Mouse (Mus musculus): Measurements from ENCODE around the gene Gm9821. TPM values are rescaled to one million over a fixed set of nuclear protein-coding genes. Genes with fewer than 3 reads are reported as not detected.

The Gm9821 gene
- polyA plus RNA-seq, 1 experiment from 2014 or later: 0.38 TPM

- Histone ChIP-seq H3K27me3 (0 out of 2 replicates have a peak, but pooled peaks cover 2% of the 10 kb centered on the region), H3K4me2 (replicated peaks) (no peak overlapping the region), H3K9me3 (no peaks in the 10 kb centered on the region), H3K4me3 (replicated peaks) (no peak overlapping the region), H3K27ac (no peak overlapping the region), H3K36me3 (peaks cover 65% of the 10 kb centered on the region), H3K9ac (replicated peaks) (no peak overlapping the region), H3K4me1 (replicated peaks) (peaks cover 29% of the 10 kb centered on the region)
- 94% methylated on average over 7 of the region's 7 CpGs for WGBS
- no peak for ATAC-seq
Observed at GRCm38 (mm10) chr2:91936154-91936553, 9.3 kb upstream of the Gm9821 start.

- no peaks in the 10 kb centered on the region for H3K9me3 ChIP-seq
- no peak for ATAC-seq
- peaks cover 5% of the 10 kb centered on the region for H3K4me1 ChIP-seq (replicated peaks)
- no peak overlapping the region for H3K27ac ChIP-seq
- H3K4me3 ChIP-seq (replicated peaks): no peak overlapping the region
- H3K9ac ChIP-seq (replicated peaks): no peak overlapping the region
- no peak overlapping the region for H3K4me2 ChIP-seq (replicated peaks)
- no peaks in the 10 kb centered on the region for H3K27me3 ChIP-seq
- WGBS: 85% methylated on average over 15 of the region's 15 CpGs
- H3K36me3 ChIP-seq: peaks cover 64% of the 10 kb centered on the region
Observed at GRCm38 (mm10) chr2:91939303-91939935, 6.1 kb upstream of the Gm9821 start.

- Histone ChIP-seq H3K27me3 (no peaks in the 10 kb centered on the region), H3K4me2 (replicated peaks) (no peak overlapping the region), H3K4me3 (replicated peaks) (no peak overlapping the region), H3K27ac (no peak overlapping the region), H3K9me3 (no peaks in the 10 kb centered on the region), H3K9ac (replicated peaks) (no peak overlapping the region), H3K36me3 (peaks cover 36% of the 10 kb centered on the region), H3K4me1 (replicated peaks) (peaks cover 20% of the 10 kb centered on the region)
- ATAC-seq: no peak
- WGBS: 77% methylated on average over 6 of the region's 6 CpGs
Observed at GRCm38 (mm10) chr2:91942356-91942755, 3.1 kb upstream of the Gm9821 start.

GRCm38 (mm10) chr2:91944170-91944950 is 1.1 kb upstream of the Gm9821 start:
- Histone ChIP-seq H3K9me3 (no peaks in the 10 kb centered on the region), H3K27me3 (no peaks in the 10 kb centered on the region), H3K36me3 (peaks cover 15% of the 10 kb centered on the region), H3K27ac (no peak overlapping the region), H3K9ac (replicated peaks) (0 out of 2 replicates have a peak overlapping the region, but pooled peaks have one; percentile 3), H3K4me1 (replicated peaks) (peaks cover 38% of the 10 kb centered on the region), H3K4me2 (replicated peaks) (no peak overlapping the region), H3K4me3 (replicated peaks) (no peak overlapping the region)
- peak; percentile 76 for ATAC-seq
- 51% methylated on average over 13 of the region's 13 CpGs for WGBS

- peaks cover 53% of the 10 kb centered on the region for H3K4me1 ChIP-seq (replicated peaks)
- no peak overlapping the region for H3K27ac ChIP-seq
- H3K4me3 ChIP-seq (replicated peaks): no peak overlapping the region
- no peak overlapping the region for H3K9ac ChIP-seq (replicated peaks)
- no peaks in the 10 kb centered on the region for H3K27me3 ChIP-seq
- no peaks in the 10 kb centered on the region for H3K36me3 ChIP-seq
- H3K4me2 ChIP-seq (replicated peaks): no peak overlapping the region
- no peak for ATAC-seq
- WGBS: 62% methylated on average over 6 of the region's 6 CpGs
- no peaks in the 10 kb centered on the region for H3K9me3 ChIP-seq
Observed at GRCm38 (mm10) chr2:91946836-91947235, 1.3 kb downstream of the Gm9821 start.

- H3K27me3 ChIP-seq: no peaks in the 10 kb centered on the region
- no peak overlapping the region for H3K4me2 ChIP-seq (replicated peaks)
- peak overlapping the region; percentile 57 for H3K27ac ChIP-seq
- 50% methylated on average over 11 of the region's 11 CpGs for WGBS
- 0 out of 2 replicates have a peak overlapping the region, but pooled peaks have one; percentile 12 for H3K9ac ChIP-seq (replicated peaks)
- H3K4me1 ChIP-seq (replicated peaks): peaks cover 53% of the 10 kb centered on the region
- 0 out of 2 replicates have a peak, but pooled peaks have one; percentile 5 for ATAC-seq
- no peaks in the 10 kb centered on the region for H3K36me3 ChIP-seq
- no peak overlapping the region for H3K4me3 ChIP-seq (replicated peaks)
- H3K9me3 ChIP-seq: no peaks in the 10 kb centered on the region
Observed at GRCm38 (mm10) chr2:91947397-91948150, 2.1 kb downstream of the Gm9821 start.

GRCm38 (mm10) chr2:91948151-91948509 is 2.6 kb downstream of the Gm9821 start:
- WGBS: 81% methylated on average over 6 of the region's 6 CpGs
- Histone ChIP-seq H3K27ac (peak overlapping the region; percentile 57), H3K9ac (replicated peaks) (no peak overlapping the region), H3K36me3 (no peaks in the 10 kb centered on the region), H3K27me3 (no peaks in the 10 kb centered on the region), H3K9me3 (no peaks in the 10 kb centered on the region), H3K4me2 (replicated peaks) (no peak overlapping the region), H3K4me3 (replicated peaks) (no peak overlapping the region), H3K4me1 (replicated peaks) (peaks cover 53% of the 10 kb centered on the region)
- no peak for ATAC-seq

- no peaks in the 10 kb centered on the region for H3K27me3 ChIP-seq
- WGBS: 74% methylated on average over 3 of the region's 3 CpGs
Observed at GRCm38 (mm10) chr2:91948792-91949241, 3.3 kb downstream of the Gm9821 start.

GRCm38 (mm10) chr2:91949411-91950274 is 4.1 kb downstream of the Gm9821 start:
- Histone ChIP-seq H3K9ac (replicated peaks) (peak overlapping the region; percentile 44; the same call in 1 of the 2 replicates), H3K4me2 (replicated peaks) (peak overlapping the region; percentile 33), H3K4me3 (replicated peaks) (no peak overlapping the region; the same call in 1 of the 2 replicates), H3K27me3 (no peaks in the 10 kb centered on the region), H3K36me3 (no peaks in the 10 kb centered on the region), H3K4me1 (replicated peaks) (peaks cover 53% of the 10 kb centered on the region), H3K9me3 (no peaks in the 10 kb centered on the region), H3K27ac (peak overlapping the region; percentile 64)
- 71% methylated on average over 17 of the region's 17 CpGs for WGBS
- peak; percentile 50 for ATAC-seq

More at GRCm38 (mm10) chr2:91948792-91949241, 3.3 kb downstream of the Gm9821 start:
- Histone ChIP-seq H3K9me3 (no peaks in the 10 kb centered on the region), H3K27ac (no peak overlapping the region), H3K36me3 (no peaks in the 10 kb centered on the region), H3K9ac (replicated peaks) (no peak overlapping the region), H3K4me2 (replicated peaks) (no peak overlapping the region), H3K4me1 (replicated peaks) (peaks cover 53% of the 10 kb centered on the region), H3K4me3 (replicated peaks) (no peak overlapping the region)
- no peak for ATAC-seq

GRCm38 (mm10) chr2:91950275-91951085 is 5.0 kb downstream of the Gm9821 start:
- H3K4me3 ChIP-seq (replicated peaks): no peak overlapping the region; the same call in 1 of the 2 replicates
- H3K36me3 ChIP-seq: no peaks in the 10 kb centered on the region
- H3K27ac ChIP-seq: peak overlapping the region; percentile 64
- H3K4me2 ChIP-seq (replicated peaks): peak overlapping the region; percentile 33
- WGBS: 18% methylated on average over 15 of the region's 15 CpGs
- no peaks in the 10 kb centered on the region for H3K27me3 ChIP-seq
- no peaks in the 10 kb centered on the region for H3K9me3 ChIP-seq
- peak overlapping the region; percentile 44; the same call in 1 of the 2 replicates for H3K9ac ChIP-seq (replicated peaks)
- ATAC-seq: peak; percentile 55
- H3K4me1 ChIP-seq (replicated peaks): peaks cover 47% of the 10 kb centered on the region
